ENCODE assay signal across 8 mouse cellular contexts in the genomic region with DNA sequence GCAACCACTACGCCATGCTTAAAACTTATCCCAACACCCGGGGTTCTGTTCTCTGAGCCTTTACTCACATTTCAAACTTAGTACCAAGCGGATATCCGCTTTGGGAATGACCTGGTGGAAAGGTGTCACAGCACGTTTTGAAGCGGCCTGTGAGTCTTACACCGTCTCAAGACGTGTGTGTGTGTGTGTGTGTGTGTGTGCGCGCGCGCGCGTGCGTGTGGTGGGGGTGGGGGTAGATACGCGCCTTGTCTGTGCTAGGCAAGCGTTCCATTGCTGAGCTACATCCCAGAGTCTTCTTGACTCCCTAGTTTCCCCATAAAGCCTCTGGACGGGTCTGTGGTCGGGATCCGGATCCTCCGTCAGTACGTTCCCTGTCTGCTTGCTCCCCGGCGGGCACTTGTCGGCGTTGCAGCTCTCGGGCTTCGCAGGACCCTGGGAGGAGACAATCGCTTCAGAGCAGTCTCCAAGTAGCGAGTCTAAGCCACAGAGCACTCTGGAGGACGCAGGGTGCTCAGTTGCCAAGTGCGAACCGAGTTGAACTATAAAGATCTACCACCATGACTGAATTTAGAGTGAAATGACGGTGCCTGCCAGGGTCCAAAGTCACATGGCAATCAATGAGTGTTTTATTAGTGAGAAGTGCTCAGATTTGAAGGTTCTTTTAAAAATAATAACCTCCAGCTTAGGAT. TPM values are rescaled to one million over a fixed set of nuclear protein-coding genes. Genes with fewer than 3 reads are reported as not detected.
DNase-seq lines count a peak whose midpoint lies in the region; ATAC-seq lines count a peak whose summit lies in the region.

No protein-coding gene starts in this region.

- H3K9me3 ChIP-seq in liver, embryonic 13.5 days (replicated peaks), result no peaks in the 10 kb centered on the region

- peaks cover 49% of the 10 kb centered on the region for H3K4me1 ChIP-seq in liver, embryonic 13.5 days (replicated peaks)

- H3K27me3 ChIP-seq in liver, embryonic 13.5 days, result no peaks in the 10 kb centered on the region

- H3K36me3 ChIP-seq in liver, embryonic 13.5 days, result peaks cover 30% of the 10 kb centered on the region

- under 1% methylated on average over 35 of the region's 35 CpGs for WGBS in liver, embryonic 13.5 days (ENCODE audit: insufficient replicate concordance)

- peak; percentile 4 for ATAC-seq in granulocyte monocyte progenitor cell, adult 5-6 weeks (replicated peaks; ENCODE audit: poor library complexity, severe bottlenecking)
- ATAC-seq in liver, embryonic 13.5 days (ENCODE audit: low read depth), result peak; percentile 33

- peak; percentile 69 for DNase-seq in urinary bladder, adult 2 months (ENCODE audit: low spot score)
- DNase-seq in urinary bladder, postnatal 10 days (ENCODE audit: low spot score), result no peak
- DNase-seq in cerebellum, postnatal 14 days, result peak; percentile 75 to 83
- peak; percentile 69 for DNase-seq in kidney, adult 9 months
- DNase-seq in liver, embryonic 13.5 days, result peak; percentile 53
- DNase-seq in neural tube, embryonic 10.5 days (ENCODE audit: extremely low spot score, low spot score), result peak; percentile 82
- DNase-seq in thymus, postnatal 10 days (ENCODE audit: low spot score in 2 of 2), result peak; percentile 64 to 69

- H3K27ac ChIP-seq in liver, embryonic 13.5 days, result peak overlapping the region; percentile 99

- H3K9ac ChIP-seq in liver, embryonic 13.5 days, result peak overlapping the region; percentile 93

- peak overlapping the region; percentile 84 for H3K4me3 ChIP-seq in liver, embryonic 13.5 days (replicated peaks)

- H3K4me2 ChIP-seq in liver, embryonic 13.5 days, result peak overlapping the region; percentile 95

RNA-seq across cellular contexts. Expression of a gene that starts 1.2 kb away (rescaled TPM):
- polyA plus RNA-seq in urinary bladder, adult 2 months (2012; rRNA removed), result 325 and 346 TPM in 2 replicates
- total RNA-seq in granulocyte monocyte progenitor cell, adult 5-6 weeks (2014; fragmentation: Nextera tagmentation), result 466 and 510 TPM in 2 replicates
- 276 and 296 TPM in 2 replicates for total RNA-seq in granulocyte monocyte progenitor cell, adult 5-6 weeks (2017)
- 130 and 154 TPM in 2 replicates for polyA plus RNA-seq in liver, embryonic 13.5 days (2015; fragmentation: Nextera tagmentation; extraction: Ambion mirVana)

RNA-seq across cellular contexts. Expression of a gene that starts 15.5 kb away (rescaled TPM):
- polyA plus RNA-seq in urinary bladder, adult 2 months (2012; rRNA removed), result 246 and 303 TPM in 2 replicates
- 125 and 134 TPM in 2 replicates for total RNA-seq in granulocyte monocyte progenitor cell, adult 5-6 weeks (2014; fragmentation: Nextera tagmentation)
- 76.3 and 99.3 TPM in 2 replicates for total RNA-seq in granulocyte monocyte progenitor cell, adult 5-6 weeks (2017)
- 74.5 and 77.7 TPM in 2 replicates for polyA plus RNA-seq in liver, embryonic 13.5 days (2015; fragmentation: Nextera tagmentation; extraction: Ambion mirVana)

RNA-seq across cellular contexts. Expression of a gene that starts 20.8 kb away (rescaled TPM):
- 2.6 and 4.1 TPM in 2 replicates for polyA plus RNA-seq in urinary bladder, adult 2 months (2012; rRNA removed)
- 67.9 and 72.3 TPM in 2 replicates for total RNA-seq in granulocyte monocyte progenitor cell, adult 5-6 weeks (2014; fragmentation: Nextera tagmentation)
- 55.9 and 75.5 TPM in 2 replicates for total RNA-seq in granulocyte monocyte progenitor cell, adult 5-6 weeks (2017)
- 10.8 and 12.0 TPM in 2 replicates for polyA plus RNA-seq in liver, embryonic 13.5 days (2015; fragmentation: Nextera tagmentation; extraction: Ambion mirVana)

RNA-seq across cellular contexts. Expression of a gene that starts 24.1 kb away (rescaled TPM):
- 29.4 and 39.9 TPM in 2 replicates for polyA plus RNA-seq in urinary bladder, adult 2 months (2012; rRNA removed)
- 20.5 and 20.8 TPM in 2 replicates for total RNA-seq in granulocyte monocyte progenitor cell, adult 5-6 weeks (2014; fragmentation: Nextera tagmentation)
- 3.9 and 6.6 TPM in 2 replicates for total RNA-seq in granulocyte monocyte progenitor cell, adult 5-6 weeks (2017)
- polyA plus RNA-seq in liver, embryonic 13.5 days (2015; fragmentation: Nextera tagmentation; extraction: Ambion mirVana), result 1.6 and 3.1 TPM in 2 replicates

RNA-seq across cellular contexts. Expression of a gene that starts 42.2 kb away (rescaled TPM):
- polyA plus RNA-seq in urinary bladder, adult 2 months (2012; rRNA removed), result 16.4 and 18.6 TPM in 2 replicates
- 22.0 and 36.0 TPM in 2 replicates for total RNA-seq in granulocyte monocyte progenitor cell, adult 5-6 weeks (2014; fragmentation: Nextera tagmentation)
- total RNA-seq in granulocyte monocyte progenitor cell, adult 5-6 weeks (2017), result 20.0 and 24.1 TPM in 2 replicates
- 37.0 and 37.1 TPM in 2 replicates for polyA plus RNA-seq in liver, embryonic 13.5 days (2015; fragmentation: Nextera tagmentation; extraction: Ambion mirVana)
